Mouse (Mus musculus) hindbrain, embryonic 11.5 days (tissue): ENCODE measurements around the gene Gm10665. TPM values are rescaled to one million over a fixed set of nuclear protein-coding genes. Genes with fewer than 3 reads are reported as not detected.
"Not testable (repeated sequence)": the region's sequence is repeated elsewhere in the genome, so short reads cannot be mapped to it uniquely, and the experiment has no call there.

Experiments used
- ATAC-seq: fragments of 200-750 bp; cut with Nextera tagmentation; 2 replicates; pipeline ENCODE4 v1.8.0; 2017; ENCODE audit warnings: mild to moderate bottlenecking, moderate TSS enrichment, moderate library complexity; ENCODE audit not compliant: low FRiP score
- DNase-seq: peaks from one replicate; pipeline ENCODE4 v3.0.0-alpha.2; 2015; ENCODE audit warnings: low spot score
- H3K27ac ChIP-seq: fragments of 300-500 bp; sonication (generic); 2 replicates; pipeline ENCODE4 v1.5.1; 2014; ENCODE audit warnings: mild to moderate bottlenecking, low read depth, low read length
- H3K27me3 ChIP-seq: fragments of 300-500 bp; sonication (generic); 2 replicates; pipeline ENCODE4 v1.6.1; 2014; ENCODE audit warnings: mild to moderate bottlenecking, low read length, moderate library complexity, mixed read lengths; ENCODE audit not compliant: control insufficient read depth, insufficient read depth
- H3K36me3 ChIP-seq: fragments of 300-500 bp; sonication (generic); 2 replicates; pipeline ENCODE4 v1.6.1; 2014; ENCODE audit warnings: mild to moderate bottlenecking, low read length, moderate library complexity, mixed read lengths; ENCODE audit not compliant: control insufficient read depth, insufficient read depth
- H3K4me1 ChIP-seq: fragments of 300-500 bp; sonication (generic); replicated peaks from 2 replicates; pipeline ENCODE4 v1.6.1; 2014; ENCODE audit warnings: low read length, mixed read lengths; ENCODE audit not compliant: control insufficient read depth, insufficient read depth
- H3K4me2 ChIP-seq: fragments of 300-500 bp; sonication (generic); replicated peaks from 2 replicates; pipeline ENCODE4 v1.6.1; 2014; ENCODE audit warnings: mild to moderate bottlenecking, low read depth, low read length
- H3K4me3 ChIP-seq: fragments of 300-500 bp; sonication (generic); 2 replicates; pipeline ENCODE4 v1.5.1; 2014; ENCODE audit warnings: low read depth, low read length
- H3K9ac ChIP-seq: fragments of 300-500 bp; sonication (generic); 2 replicates; pipeline ENCODE4 v1.6.1; 2014; ENCODE audit warnings: low read depth, low read length
- H3K9me3 ChIP-seq: fragments of 300-500 bp; sonication (generic); 2 replicates; pipeline ENCODE4 v1.6.1; 2016; ENCODE audit warnings: low read length; ENCODE audit not compliant: control insufficient read depth
- WGBS: fragments of 180-500 bp; shearing (Covaris S2); extraction: QIAGEN DNeasy Blood & Tissue Kit; methylation state at CpG from one replicate; pipeline ENCODE4 v1.1.7; 2014; 5-methylcytosine and 5-hydroxymethylcytosine counted together
- polyA plus RNA-seq: library from polyadenylated mRNA; unstranded; fragments of >200 nt; fragmentation: Nextera tagmentation; extraction: Ambion mirVana; gene quantifications from 2 replicates; pipeline ENCODE4 v1.2.1, GENCODE M21; 2014

Gene Gm10665
- polyA plus RNA-seq = not detected in 2 replicates

DNA sequence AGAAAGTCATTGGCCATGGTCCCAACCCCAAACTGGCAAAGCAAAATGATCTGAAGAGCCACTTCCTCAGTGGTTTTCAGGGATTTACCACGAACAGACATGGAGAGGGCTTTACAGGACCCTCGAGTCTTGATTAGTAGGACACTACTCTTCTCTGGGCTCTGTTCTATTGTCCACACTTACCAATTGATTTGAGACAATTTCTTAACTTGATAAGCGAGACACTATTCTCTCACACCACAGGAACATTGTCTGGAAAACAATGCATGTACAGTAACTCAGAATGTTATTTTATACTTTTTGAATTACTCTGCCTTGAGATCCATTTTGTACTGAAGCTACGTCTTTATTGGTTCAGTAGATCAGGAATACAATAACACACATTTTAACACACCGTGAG lies at the start of gene Gm10665:
Gm10665 (minus strand) TSS at position 101 of the 400 bp plus-strand sequence.
- not testable (repeated sequence) for H3K27me3 ChIP-seq, H3K4me2 ChIP-seq, H3K4me1 ChIP-seq, H3K36me3 ChIP-seq, ATAC-seq, H3K4me3 ChIP-seq, H3K27ac ChIP-seq, DNase-seq, H3K9ac ChIP-seq, H3K9me3 ChIP-seq
- WGBS = no CpG with 5 or more reads among the region's 5 CpGs

DNA sequence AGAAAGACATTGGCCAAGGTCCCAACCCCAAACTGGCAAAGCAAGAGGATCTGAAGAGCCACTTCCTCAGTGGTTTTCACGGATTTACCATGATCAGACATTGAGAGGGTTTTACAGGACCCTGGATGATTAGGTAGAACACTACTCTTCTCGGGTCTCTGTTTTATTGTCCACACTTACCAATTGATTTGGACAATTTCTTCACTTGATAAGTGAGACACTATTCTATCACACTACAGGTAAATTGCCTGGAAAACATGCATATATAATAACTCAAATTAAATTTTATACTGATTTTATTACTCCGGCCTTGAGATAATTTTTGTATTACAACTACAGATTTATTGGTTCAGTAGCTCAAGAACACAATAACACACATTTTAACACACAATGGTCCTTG lies 35.7 kb upstream of the Gm10665 start, which contains the start of gene Vmn1r151:
Vmn1r151 (minus strand) TSS at position 101 of the 400 bp plus-strand sequence.
- not testable (repeated sequence) for H3K9ac ChIP-seq, H3K36me3 ChIP-seq, DNase-seq, H3K27me3 ChIP-seq, H3K27ac ChIP-seq, H3K4me1 ChIP-seq, H3K4me2 ChIP-seq, H3K4me3 ChIP-seq, H3K9me3 ChIP-seq, ATAC-seq
- 68% methylated on average over 1 of the region's 3 CpGs for WGBS

DNA sequence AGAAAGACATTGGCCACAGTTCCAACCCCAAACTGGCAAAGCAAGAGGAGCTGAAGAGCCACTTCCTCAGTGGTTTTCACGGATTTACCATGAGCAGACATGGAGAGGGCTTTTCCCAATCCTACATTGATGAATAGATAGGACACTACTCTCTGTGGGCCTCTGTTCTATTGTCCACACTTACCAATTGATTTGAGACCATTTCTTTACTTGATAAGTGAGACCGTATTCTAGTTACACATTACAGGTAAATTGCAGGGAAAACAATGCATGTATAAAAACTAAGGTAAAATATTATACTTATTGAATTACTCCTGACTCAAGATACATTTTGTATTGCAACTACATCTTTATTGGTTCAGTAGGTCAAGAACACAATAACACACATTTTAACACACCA lies 25.7 kb downstream of the Gm10665 start, which contains the start of gene Vmn1r149:
Vmn1r149 (minus strand) TSS at position 101 of the 400 bp plus-strand sequence.
- not testable (repeated sequence) for H3K27me3 ChIP-seq, H3K27ac ChIP-seq, H3K4me1 ChIP-seq, H3K9ac ChIP-seq, H3K4me3 ChIP-seq, ATAC-seq, H3K36me3 ChIP-seq, H3K9me3 ChIP-seq, H3K4me2 ChIP-seq, DNase-seq
- no CpG with 5 or more reads among the region's 2 CpGs for WGBS

DNA sequence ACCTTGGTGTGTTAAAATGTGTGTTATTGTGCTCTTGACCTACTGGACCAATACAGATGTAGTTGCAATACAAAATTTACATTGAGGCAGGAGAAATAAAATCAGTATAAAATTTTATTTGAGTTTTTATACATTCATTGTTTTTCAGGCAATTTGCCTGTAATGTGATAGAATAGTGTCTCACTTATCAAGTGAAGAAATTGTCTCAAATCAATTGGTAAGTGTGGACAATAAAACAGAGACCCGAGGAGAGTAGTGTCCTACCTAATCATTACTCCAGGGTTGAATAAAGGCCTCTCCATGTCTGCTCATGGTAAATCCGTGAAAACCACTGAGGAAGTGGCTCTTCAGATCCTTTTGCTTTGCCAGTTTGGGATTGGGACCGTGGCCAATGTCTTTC lies 50.6 kb downstream of the Gm10665 start, which contains the start of gene Vmn1r148:
Vmn1r148 (plus strand) TSS at position 301 of the 400 bp plus-strand sequence.
- not testable (repeated sequence) for H3K9ac ChIP-seq, H3K4me2 ChIP-seq, H3K4me3 ChIP-seq, DNase-seq, H3K27me3 ChIP-seq, H3K9me3 ChIP-seq, ATAC-seq, H3K4me1 ChIP-seq, H3K36me3 ChIP-seq, H3K27ac ChIP-seq
- no CpG with 5 or more reads among the region's 3 CpGs for WGBS

Other genes with a start within 250 kb of the Gm10665 start
- not detected in 2 replicates for gene Gm8453, start 234.6 kb downstream of the Gm10665 start, polyA plus RNA-seq
- not detected in 2 replicates for gene Gm4187, start 134.4 kb downstream of the Gm10665 start, polyA plus RNA-seq
- not detected in 2 replicates for gene Gm8660, start 93.0 kb downstream of the Gm10665 start, polyA plus RNA-seq
- gene Vmn1r148, start 50.5 kb downstream of the Gm10665 start, polyA plus RNA-seq = not detected in 2 replicates
- gene Vmn1r149, start 25.8 kb downstream of the Gm10665 start, polyA plus RNA-seq = not detected in 2 replicates
- not detected in 2 replicates for gene Vmn1r151, start 35.6 kb upstream of the Gm10665 start, polyA plus RNA-seq
- not detected in 2 replicates for gene Vmn1r152, start 58.9 kb upstream of the Gm10665 start, polyA plus RNA-seq
- gene Gm8677, start 70.8 kb upstream of the Gm10665 start, polyA plus RNA-seq = not detected in 2 replicates
- gene Gm4201, start 101.3 kb upstream of the Gm10665 start, polyA plus RNA-seq = not detected in 2 replicates
- not detected in 2 replicates for gene Gm4565, start 124.1 kb upstream of the Gm10665 start, polyA plus RNA-seq
- not detected in 2 replicates for gene Vmn1r155, start 193.9 kb upstream of the Gm10665 start, polyA plus RNA-seq
- not detected in 2 replicates for gene Gm8693, start 228.2 kb upstream of the Gm10665 start, polyA plus RNA-seq